Mouse (Mus musculus) left cerebral cortex, postnatal 25 days (tissue): ENCODE data around the gene Vdac1. TPM values are rescaled to one million over a fixed set of nuclear protein-coding genes. Genes with fewer than 3 reads are reported as not detected.
A peak's percentile ranks its signal among the peaks of the same experiment; 100 is the strongest.
"Not testable (repeated sequence)": the region's sequence is repeated elsewhere in the genome, so short reads cannot be mapped to it uniquely, and the experiment has no call there.

Experiments
- DNase-seq, 2 experiments: peaks; one replicate each; pipeline ENCODE4 v3.0.0; 2022; ENCODE audit warnings: low spot score in 2 of 2, mixed read lengths in 1 of 2
- intact Hi-C: fragments of 180-260 bp; cut with DNase I; formaldehyde crosslinking; loops from one replicate; pipeline ENCODE4 v1.15.1; 2025
- total RNA-seq, 2 experiments: library from RNA; stranded (reverse); gene quantifications; 2 replicates each; pipeline ENCODE4 v1.2.3; 2021

Gene Vdac1
- total RNA-seq, 2 experiments from 2014 or later = 544 to 569 TPM

- intact Hi-C loops = loop anchor here (5.0 to 10.0 kb wide), 4 partner anchors 44 to 297 kb away; partner anchors contain the start of gene Skp1a
- no peak for DNase-seq
Measured at GRCm38 (mm10) chr11:52341476-52341875, 19.2 kb upstream of the Vdac1 start.

- no peak for DNase-seq
- intact Hi-C loops = loop anchor here (5.0 to 10.0 kb wide), 4 partner anchors 45 to 297 kb away; partner anchors contain the start of gene Skp1a
Measured at GRCm38 (mm10) chr11:52342296-52342695, 18.4 kb upstream of the Vdac1 start.

- intact Hi-C loops = loop anchor here (1.0 to 10.0 kb wide), 5 partner anchors 46 to 298 kb away; partner anchors contain the start of gene Skp1a
- DNase-seq = peak; percentile 70 to 81
Measured at GRCm38 (mm10) chr11:52343162-52343561, 17.5 kb upstream of the Vdac1 start.

- intact Hi-C loops = loop anchor here (5.0 to 10.0 kb wide), 4 partner anchors 48 to 300 kb away; partner anchors contain the start of gene Skp1a
- no peak for DNase-seq
Measured at GRCm38 (mm10) chr11:52344991-52345777, 15.5 kb upstream of the Vdac1 start.

- DNase-seq = peak; percentile 89 to 96
- intact Hi-C loops = loop anchor here (10.0 kb wide), 1 partner anchor 301 kb away; no protein-coding TSS in a partner anchor
Measured at GRCm38 (mm10) chr11:52345939-52346634, 14.6 kb upstream of the Vdac1 start.

GRCm38 (mm10) chr11:52346635-52347005, 14.0 kb upstream of the Vdac1 start:
- intact Hi-C loops = loop anchor here (10.0 kb wide), 1 partner anchor 302 kb away; no protein-coding TSS in a partner anchor
- DNase-seq = no peak

- intact Hi-C loops = loop anchor here (10.0 kb wide), 1 partner anchor 303 kb away; no protein-coding TSS in a partner anchor
- DNase-seq = no peak
Measured at GRCm38 (mm10) chr11:52348156-52348555, 12.5 kb upstream of the Vdac1 start.

- intact Hi-C loops = loop anchor here (10.0 kb wide), 1 partner anchor 304 kb away; no protein-coding TSS in a partner anchor
- DNase-seq = no peak
Measured at GRCm38 (mm10) chr11:52348724-52349123, 11.9 kb upstream of the Vdac1 start.

- intact Hi-C loops = no loop called here
- DNase-seq = no peak
Measured at GRCm38 (mm10) chr11:52350924-52351323, 9.7 kb upstream of the Vdac1 start.

- DNase-seq = no peak
- intact Hi-C loops = no loop called here
Measured at GRCm38 (mm10) chr11:52352271-52352670, 8.4 kb upstream of the Vdac1 start.

- intact Hi-C loops = no loop called here
- DNase-seq = no peak
Measured at GRCm38 (mm10) chr11:52354644-52355043, 6.0 kb upstream of the Vdac1 start.

- DNase-seq = no peak
- intact Hi-C loops = no loop called here
Measured at GRCm38 (mm10) chr11:52355601-52356000, 5.1 kb upstream of the Vdac1 start.

GRCm38 (mm10) chr11:52357091-52357490, 3.6 kb upstream of the Vdac1 start:
- intact Hi-C loops, DNase-seq: not testable (repeated sequence)

- DNase-seq = peak in 1 of 2 experiments; percentile 25
- intact Hi-C loops = no loop called here
Measured at GRCm38 (mm10) chr11:52358520-52358919, 2.1 kb upstream of the Vdac1 start.

GRCm38 (mm10) chr11:52359686-52360470, 782 bp upstream of the Vdac1 start:
- intact Hi-C loops = no loop called here
- peak in 1 of 2 experiments; percentile 68 for DNase-seq

GRCm38 (mm10) chr11:52361287-52361921, 744 bp downstream of the Vdac1 start:
- intact Hi-C loops = no loop called here
- DNase-seq = peak; percentile 26 to 41

- intact Hi-C loops = no loop called here
- DNase-seq = no peak
Measured at GRCm38 (mm10) chr11:52364376-52364775, 3.7 kb downstream of the Vdac1 start.

GRCm38 (mm10) chr11:52365143-52365542, 4.5 kb downstream of the Vdac1 start:
- peak; percentile 47 to 65 for DNase-seq

GRCm38 (mm10) chr11:52366358-52366757, 5.7 kb downstream of the Vdac1 start:
- intact Hi-C loops = no loop called here
- DNase-seq = no peak

More at GRCm38 (mm10) chr11:52365143-52365542, 4.5 kb downstream of the Vdac1 start:
- intact Hi-C loops = no loop called here
